Mouse (Mus musculus) stomach, postnatal 0 days (tissue): ENCODE measurements around the gene Ccdc86.

Source experiments
- CTCF ChIP-seq: IDR thresholded peaks from 2 replicates; pipeline ENCODE4 v1.5.1; 2016; ENCODE audit warnings: antibody characterized with exemption, low read depth, mild to moderate bottlenecking, moderate library complexity
- EP300 ChIP-seq: optimal IDR thresholded peaks from 2 replicates; pipeline ENCODE3; 2016; ENCODE audit warnings: antibody characterized with exemption

GRCm38 (mm10) chr19:10935029-10935428 lies 14.0 kb downstream of the Ccdc86 start:
- no peak for TF ChIP-seq CTCF
- no peak for TF ChIP-seq EP300
